Mouse (Mus musculus): Measurements from ENCODE around the gene Cyb5b.

Cyb5b gene

DNA sequence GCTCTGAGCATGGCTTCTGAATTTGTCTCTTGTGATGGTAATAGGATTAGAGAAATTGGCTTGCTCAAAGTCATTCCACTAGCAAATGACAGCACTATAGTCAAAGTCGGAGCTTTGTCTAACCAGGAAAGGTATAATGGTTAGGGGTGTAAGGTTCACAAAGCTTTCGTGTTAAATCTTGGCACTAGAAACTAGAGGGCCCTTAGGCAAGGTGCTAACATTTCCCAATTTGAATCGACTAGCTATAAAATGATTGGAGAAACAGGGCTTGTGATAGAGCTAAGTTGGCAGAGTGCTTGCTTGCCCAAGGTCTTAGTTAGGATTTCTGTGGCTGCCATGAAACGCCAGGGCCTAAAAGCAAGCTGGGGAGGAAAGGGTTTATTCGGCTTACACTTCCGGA, 20.4 kb upstream of the Cyb5b start:
- no peak for DNase-seq (ENCODE audit: low spot score)

DNA sequence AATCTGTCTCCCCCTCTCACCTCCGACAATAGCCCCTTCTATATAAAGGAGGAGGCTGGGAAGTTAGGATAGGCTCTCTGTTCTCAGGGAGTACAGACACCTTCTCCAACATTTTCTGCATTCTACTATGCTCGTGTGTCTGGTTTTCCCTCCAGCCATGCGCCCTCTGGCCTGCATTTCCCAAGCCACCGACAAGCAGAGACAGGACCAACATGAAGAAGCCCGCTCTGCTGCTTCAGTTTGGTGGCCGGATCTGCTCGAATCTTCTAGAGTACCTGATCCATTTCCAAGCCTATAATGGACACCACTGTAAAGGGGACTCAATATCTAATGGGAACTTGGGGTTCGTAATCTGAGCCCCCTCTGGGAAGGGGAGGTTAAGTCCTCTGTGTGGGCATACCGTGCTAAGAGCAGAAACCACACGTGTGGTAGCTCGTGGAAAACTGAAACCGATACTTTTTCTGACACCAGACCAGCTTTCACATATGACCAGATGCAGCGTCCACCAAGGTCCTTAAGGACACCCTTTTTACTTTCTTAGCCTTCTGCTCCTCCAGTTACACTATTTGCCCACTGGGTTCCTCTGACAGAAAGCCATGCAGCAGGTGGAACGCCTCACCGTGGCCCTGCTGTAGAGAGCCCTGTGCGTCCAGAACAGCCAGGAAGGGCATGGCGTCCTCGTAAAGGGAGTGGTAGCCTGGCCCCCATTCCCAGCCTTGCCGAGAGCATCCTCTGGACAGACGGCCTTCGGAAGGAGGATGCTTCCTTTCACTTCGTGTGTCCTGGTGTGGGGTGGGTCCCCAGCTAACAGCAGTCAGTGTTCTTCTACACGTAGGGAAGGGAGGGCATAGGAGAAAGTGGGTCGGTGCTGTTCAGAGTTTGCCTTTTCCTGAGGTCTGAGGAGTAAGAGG, 17.6 kb upstream of the Cyb5b start:
- no peak for DNase-seq (ENCODE audit: low spot score)

DNA sequence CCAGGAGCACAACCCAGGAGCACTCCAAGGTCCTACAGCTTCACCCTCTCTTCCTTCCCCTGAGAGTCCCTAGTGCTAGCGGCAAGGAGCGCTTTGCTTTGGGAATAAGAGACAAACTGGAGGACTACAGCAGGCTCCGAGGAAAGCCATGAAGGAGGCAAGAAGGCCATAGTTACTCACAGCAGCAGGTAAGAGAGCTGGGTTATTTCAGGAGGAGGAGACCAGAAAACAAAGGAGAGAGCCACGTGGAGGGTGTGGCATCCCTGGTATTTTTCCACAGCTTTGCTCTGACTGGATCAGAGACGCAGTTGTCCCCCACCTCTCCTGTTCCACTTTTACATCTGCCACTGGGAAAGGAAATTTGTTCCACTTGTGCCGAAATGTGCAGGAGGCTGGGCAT, 16.6 kb upstream of the Cyb5b start:
- DNase-seq (ENCODE audit: low spot score), result no peak

DNA sequence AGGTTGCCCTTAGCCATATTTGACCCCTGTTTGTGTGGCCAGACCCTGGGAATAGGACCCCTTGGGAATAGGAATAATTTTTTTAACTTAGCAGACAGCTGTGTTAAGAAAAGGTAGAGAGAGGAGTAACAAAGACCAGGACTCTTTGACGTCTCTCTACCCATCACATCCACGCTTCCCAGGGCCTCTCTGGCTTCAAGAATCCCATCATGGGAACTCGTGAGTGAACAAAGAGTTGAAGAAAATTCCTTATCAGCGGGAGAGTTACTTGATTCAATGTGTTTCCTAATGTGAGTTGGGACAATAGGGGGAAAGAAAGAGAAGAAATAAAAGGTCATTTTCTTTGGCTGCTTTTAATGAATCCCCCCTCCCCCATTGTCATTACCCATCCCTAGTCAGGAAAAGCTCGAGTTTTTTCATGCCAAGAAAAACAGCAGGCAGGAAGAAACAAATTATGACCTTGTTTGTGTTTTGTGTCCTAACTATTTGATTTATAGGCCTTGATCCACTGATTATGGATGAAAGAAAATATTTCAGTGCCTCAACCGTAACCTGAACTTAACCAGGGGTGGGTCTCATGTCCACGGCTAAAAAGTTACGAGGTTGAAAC, 14.3 kb upstream of the Cyb5b start:
- DNase-seq (ENCODE audit: low spot score), result no peak

DNA sequence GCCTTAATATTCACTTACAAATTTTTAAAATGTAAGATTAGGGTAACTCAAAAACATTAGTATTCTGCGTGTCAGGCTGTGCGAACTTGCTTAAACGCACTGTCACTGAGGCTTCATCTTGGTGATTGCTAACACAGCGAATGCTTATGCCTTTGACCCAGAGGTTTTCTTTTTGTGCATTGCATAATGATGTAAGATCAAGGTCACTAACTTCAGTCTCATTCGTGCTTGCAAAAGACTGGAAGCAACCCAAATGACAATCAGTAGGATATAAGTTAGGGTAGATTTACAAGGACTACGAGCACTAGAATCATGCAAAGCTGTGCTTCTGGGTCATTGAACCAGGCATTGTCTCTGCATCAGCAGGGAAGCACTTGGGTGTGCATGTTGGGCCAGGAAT, 12.8 kb upstream of the Cyb5b start:
- DNase-seq (ENCODE audit: low spot score), result no peak

DNA sequence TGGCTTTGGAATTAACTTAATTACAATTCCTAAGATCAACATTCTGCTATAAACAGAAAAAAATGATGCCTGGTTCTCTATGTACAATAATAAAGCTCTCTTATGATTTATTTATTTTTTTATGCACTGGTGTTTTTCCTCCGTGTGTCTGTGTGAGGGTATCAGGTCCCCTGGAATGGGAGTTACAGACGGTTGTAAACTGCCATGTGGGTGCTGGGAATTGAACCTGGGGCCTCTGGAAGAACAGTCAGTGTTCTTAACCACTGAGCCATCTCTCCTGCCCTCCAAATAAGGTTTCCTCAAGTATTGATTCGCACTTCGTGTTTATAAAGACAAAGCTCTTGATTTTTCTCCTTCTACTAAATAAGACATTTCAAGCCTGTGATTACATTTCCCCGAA, 12.1 kb upstream of the Cyb5b start:
- no peak for DNase-seq (ENCODE audit: low spot score)

DNA sequence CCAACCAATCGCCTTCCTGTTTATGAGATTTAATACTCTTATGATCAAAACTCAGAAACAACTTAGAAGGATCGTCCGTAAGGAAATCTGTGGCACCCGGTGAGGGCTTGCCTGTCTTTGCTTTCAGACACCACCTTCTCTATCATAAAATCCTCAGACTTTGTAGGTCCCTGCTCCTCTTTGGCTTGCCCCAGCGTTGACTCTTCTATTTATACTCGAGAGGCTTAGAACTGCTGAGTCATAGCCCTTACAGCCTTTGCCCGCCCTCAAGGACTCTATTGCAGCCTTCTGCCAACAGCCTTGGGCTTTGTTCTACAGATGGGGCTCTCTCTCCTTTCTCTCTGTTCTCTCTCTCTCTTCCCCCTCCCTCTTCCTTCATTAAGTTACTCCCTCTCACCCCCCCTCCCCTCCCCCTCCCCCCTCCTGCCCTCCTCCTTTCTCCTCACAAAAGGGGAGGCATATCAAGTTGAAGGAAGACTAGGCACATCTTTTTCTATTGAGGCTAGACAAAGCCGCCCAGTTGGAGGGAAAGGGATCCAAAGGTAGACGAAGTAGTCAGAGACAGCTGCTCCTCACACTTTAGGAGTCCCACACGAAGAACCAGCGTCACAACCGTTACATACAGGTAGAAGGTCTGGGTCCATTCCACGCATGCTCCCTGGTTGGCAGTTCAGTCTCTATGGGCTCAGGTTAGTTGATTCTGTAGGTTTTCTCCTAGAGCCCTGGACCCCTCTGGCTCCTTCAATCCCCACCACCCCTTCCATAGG, 10.6 kb upstream of the Cyb5b start:
- DNase-seq (ENCODE audit: low spot score), result no peak

DNA sequence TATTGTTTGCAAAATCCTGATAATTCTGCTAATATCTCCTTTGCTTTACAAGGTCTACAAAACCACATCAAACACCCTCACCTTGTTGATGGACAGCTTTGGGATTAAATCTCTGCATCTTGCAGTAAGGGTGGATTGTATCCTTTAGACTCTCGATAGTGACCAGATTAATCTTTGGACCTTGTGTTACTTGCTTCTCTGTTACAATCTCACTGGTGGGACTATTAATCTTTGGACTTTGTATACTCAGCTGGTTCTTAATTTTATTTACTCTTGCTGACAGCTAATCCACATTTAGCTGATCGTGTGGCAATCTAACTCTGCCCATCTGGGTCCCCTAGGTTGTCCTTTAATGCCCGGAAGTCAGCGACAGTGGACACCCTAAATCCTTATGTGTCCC, 7.9 kb upstream of the Cyb5b start:
- DNase-seq (ENCODE audit: low spot score), result no peak

DNA sequence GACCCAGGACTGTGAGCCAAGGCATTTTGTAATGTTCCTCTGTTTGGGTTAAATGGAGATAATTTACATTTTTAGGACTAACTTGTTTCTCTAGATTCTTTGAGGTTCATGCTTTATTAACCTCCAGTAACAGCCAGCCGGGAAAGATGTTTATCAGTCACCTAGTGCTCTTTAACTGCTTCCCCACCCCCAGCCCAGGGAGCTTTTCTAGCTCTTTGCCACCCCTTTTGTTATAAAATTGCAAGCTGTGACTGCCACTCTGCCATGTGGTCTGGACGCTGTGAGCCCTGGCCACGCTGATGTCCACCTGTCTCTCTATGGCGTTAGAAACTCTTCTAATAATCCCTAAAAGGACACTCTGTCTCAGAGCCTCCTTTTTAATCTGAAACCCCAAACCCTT, 6.9 kb upstream of the Cyb5b start:
- no peak for DNase-seq (ENCODE audit: low spot score)

DNA sequence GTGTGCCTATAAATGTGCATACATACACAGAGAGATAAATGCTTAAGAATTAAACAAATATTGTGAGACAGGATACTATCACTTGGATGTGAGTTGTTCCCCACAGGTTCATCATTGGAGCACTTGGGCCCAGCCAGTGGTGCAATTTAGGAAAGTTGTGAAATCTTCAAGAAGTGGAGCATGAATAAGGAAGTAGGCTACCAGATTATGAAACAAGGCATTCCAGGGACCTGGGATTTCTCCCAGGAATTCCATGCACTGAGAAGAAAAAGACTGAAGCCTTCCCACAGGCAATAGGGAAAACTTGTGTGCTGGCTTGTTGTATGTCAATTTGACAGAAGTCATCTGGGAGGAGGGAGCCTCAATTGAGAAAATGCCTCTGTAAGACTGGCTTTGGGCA, 4.3 kb upstream of the Cyb5b start:
- no peak for DNase-seq (ENCODE audit: low spot score)

DNA sequence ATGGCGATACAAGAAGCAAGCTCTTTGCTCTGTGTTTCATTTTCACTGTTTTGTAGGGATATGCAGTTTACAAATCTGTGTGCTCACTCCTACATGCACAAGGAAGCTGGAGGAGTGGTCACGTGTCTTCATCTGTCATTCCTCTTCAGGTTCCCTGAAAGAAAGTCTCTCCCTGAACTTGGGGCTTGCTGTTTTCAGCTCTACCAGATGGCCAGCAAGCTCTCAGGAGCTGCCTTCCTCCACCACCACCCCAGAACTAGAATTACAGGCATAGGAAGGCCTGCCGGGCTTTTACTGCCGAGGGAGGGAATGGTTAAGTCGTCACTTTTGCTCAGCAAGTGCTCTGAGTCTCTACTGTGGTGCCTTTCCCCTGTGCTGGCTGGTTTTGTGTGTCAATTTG, 1.6 kb upstream of the Cyb5b start:
- no peak for DNase-seq (ENCODE audit: low spot score)

DNA sequence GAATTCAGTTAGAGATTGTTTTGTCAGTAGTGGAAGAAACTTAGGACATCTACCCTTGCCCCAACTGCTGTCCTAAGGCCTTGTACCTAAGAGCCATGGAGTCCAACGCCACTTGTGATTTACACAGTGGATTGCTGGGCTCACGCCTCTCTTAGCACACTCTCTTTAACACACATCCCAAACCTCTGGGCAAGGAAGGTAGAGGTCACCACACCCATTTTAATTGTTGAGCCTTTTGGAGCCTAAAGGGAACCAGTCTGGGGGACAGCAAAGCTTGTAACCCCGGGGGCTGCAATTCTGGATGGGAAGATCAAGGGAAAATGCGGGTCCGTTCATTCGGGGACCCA, 410 bp upstream of the Cyb5b start:
- no peak for DNase-seq (ENCODE audit: low spot score)

DNA sequence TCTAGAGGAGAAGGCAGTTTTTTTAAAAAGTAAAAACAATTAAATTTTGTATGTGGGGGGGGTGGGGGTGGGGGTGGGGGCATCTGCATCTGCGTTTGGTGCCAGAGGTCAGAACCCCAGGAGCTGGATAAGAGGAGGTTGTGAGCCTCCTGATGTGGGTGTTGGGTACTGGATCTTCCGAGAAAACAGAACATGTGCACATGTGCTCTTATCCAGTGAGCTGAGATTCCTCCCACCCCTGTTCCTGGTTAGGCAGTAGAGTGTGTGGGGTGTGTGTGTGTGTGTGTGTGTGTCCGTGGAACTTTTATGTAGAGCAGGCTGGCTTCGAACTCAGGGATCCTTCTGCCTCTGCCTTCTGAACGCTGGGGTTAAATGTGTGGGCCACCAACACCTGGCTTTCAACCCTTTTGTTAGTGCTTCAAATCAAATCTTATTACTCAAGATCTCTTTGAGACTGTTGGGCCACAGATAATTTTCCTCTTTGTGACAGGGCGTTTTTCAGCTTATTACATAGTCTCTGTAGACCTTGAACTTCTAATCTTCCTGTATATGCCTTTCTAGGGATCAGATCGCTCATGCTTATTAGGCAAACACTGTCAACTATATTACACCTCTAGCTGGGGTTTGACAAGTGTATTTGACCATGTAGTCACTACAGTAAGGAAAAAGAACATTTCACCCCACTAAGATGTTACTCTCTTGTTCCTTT, 926 bp downstream of the Cyb5b start:
- no peak for DNase-seq (ENCODE audit: low spot score)

DNA sequence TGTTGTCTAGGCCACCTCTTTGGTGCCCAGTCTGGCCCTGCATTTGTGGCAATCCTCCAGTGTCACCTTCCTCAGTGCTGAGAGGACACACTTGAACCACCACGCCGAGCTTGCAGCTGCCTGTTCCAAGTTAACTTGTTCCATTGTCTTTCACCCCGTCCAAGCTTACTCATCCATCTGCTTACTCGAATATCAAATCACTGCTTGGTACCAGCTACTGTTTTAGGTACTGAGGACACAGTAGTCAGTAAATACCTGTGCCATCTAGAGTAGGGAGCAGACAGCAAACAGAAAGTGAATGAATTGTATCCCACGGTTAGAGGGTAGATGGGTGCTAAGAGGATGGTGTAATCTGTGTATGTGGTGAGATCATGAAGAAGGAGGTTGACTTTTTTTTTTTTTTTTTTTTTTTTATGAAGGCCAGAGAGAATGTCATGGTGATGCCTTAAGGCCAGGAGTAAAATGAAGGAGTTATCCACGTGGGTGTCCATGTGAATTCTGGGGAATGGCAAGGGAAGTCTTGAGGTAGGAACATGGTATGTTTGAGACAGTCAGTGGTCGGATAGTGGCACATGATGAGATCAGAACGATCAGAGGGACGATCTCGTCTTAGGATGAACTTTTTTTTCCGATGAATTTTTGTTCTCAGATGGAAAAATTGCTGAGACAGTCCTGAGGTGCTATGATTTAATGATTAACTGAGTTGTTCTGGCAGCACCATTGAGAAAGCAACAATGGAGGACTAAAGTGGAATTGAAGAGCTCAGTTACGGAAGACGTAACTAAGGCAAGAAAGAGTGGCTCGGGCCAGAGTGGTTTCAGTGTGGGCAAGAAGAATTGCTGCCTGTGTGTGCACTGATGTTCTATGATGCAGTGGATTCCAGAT, 3.1 kb downstream of the Cyb5b start:
- no peak for DNase-seq (ENCODE audit: low spot score)

DNA sequence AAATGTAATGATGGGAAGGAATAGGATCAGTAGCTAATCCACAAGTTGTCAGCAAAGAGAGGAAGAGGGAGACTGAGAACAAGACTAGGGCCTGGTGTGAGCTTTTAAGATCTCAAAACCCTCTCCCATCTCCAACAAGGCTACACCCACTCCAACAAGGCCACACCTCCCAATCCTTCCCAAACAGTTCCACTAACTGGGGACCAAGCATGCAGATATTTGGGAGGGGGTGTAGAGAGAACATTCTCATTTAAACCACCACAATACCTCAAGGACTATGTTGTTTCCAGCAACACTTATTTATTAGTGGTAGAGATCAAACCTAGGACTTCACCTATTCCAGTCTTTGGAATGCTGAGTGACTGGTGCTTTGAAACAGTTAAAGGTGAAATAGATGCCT, 6.4 kb downstream of the Cyb5b start:
- DNase-seq (ENCODE audit: low spot score), result no peak

DNA sequence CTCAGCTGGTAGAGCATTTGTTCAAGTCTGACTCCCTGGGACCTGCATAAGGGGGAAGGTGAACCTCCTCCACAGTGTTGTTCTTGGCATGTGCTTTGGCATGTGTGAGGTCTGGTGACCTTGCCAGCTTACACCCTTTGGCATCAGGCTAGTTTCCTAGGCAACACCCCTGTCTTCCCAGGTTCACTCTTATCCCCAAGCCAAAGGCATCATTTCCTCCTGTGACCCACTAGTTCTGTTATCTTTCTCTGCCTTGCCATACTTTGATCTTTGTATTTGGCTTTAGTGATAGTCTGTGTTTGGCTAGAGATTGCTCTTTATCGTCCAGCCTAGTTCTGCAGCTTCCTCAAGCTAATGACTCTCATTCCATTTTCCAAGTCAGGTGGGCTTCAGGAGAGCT, 7.4 kb downstream of the Cyb5b start:
- DNase-seq (ENCODE audit: low spot score), result no peak

DNA sequence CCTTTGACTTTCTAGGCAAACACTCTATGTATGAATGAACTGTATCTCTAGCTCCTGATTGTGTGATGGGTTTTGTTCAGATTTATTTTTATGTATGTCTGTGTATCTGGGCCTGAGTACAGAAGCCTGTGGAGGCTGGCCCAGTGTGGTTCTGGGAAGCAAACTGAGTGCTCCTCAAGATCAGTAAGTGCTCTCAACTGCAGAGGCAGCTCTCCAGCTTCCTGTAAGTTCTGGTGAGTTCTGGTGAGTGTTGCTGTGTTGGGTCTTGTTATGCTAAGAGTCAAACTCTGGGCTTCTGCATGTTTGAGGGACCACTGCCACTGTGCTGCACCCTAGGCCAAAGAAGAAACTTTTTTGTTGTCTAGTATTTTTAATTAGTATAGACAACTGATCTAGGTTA, 8.4 kb downstream of the Cyb5b start:
- DNase-seq (ENCODE audit: low spot score), result no peak

DNA sequence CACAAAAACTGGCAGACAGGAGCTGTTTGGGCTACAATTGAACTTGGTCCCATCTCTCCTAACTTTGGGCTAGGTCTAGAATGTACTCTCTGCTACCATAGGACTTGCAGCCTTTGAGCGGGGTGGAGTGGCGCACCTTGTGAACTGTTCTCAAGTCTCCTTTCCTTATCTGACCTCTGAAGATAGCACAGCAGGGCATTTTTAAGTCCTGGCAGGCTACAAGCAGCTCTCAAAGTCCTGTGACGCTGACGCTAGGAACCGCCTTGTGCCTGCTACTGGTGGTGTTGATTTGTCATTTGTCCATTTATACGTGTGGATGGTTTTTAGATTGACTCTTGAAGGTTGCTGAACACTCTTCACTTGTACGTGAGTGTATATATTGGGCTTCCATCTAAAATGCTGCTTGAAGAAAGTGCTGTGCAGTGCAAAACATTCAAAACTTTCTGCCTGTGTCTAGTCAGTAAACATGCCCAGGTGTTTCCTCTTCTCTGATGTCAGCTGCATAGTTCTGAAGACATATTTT, 13.9 kb downstream of the Cyb5b start:
- DNase-seq (ENCODE audit: low spot score), result no peak

DNA sequence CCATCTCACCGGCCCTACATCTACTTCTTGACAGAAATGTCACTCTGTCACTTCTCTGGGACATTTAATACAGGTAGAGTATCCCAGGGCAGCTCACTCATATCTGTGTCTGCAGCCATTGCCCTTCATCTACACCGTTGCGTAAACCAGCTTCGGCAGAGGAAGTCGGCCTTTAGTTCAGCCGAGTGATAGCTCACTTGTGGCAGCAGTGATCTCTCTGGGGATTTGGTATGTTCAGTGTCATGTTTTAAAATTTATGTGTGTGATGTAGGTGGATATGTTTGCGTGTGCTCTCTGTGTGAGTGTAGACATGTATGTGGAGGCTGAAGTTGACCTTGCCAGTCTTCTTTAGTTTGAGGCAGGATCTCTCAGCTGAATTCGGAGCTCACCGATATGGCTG, 15.3 kb downstream of the Cyb5b start:
- DNase-seq (ENCODE audit: low spot score), result no peak

DNA sequence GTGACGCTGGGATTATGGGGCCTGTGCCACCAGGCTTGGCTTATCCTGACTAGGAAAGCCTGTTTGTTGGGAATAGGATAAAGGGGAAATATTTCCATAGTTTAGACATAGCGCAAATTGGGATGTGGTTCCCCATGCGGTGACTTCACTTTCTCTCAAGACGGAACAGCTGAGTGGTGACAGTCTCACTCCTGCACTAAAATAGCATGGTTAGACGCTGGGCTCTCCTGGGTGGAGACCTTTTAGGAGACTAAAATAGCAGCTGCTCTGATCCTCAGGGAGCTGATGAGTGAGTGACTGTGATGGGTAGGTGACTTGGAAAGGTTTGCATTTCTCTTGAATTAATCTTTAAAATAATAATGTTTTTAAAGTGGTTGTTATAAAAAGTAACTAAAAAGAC, 17.4 kb downstream of the Cyb5b start:
- no peak for DNase-seq (ENCODE audit: low spot score)

DNA sequence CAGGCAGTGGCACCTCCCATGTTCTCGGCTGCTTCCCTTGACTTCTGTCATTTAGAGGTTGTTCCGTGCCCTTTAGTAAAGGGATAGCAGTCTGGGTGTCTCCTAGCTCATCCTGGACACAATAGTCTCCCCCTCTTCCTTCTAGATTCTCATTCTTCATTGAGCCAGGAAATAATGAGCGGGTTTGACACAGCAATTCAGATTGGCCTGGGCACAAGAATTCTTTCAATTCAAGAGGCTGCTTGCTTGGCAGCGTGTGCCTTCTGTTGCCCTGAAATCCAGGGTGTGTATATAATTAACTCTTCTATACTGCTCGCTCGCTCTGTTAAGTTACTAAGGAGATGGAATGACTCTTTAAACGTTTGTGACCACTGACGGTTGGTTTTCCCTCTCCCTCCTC, 21.7 kb downstream of the Cyb5b start:
- no peak for DNase-seq (ENCODE audit: low spot score)
